Mouse (Mus musculus): ENCODE measurements around the gene Fmr1. TPM values are rescaled to one million over a fixed set of nuclear protein-coding genes. Genes with fewer than 3 reads are reported as not detected.
A peak's percentile ranks its signal among the peaks of the same experiment; 100 is the strongest.

Fmr1 gene
- 93.8 and 111 TPM in 2 replicates for total RNA-seq (2017)

DNA sequence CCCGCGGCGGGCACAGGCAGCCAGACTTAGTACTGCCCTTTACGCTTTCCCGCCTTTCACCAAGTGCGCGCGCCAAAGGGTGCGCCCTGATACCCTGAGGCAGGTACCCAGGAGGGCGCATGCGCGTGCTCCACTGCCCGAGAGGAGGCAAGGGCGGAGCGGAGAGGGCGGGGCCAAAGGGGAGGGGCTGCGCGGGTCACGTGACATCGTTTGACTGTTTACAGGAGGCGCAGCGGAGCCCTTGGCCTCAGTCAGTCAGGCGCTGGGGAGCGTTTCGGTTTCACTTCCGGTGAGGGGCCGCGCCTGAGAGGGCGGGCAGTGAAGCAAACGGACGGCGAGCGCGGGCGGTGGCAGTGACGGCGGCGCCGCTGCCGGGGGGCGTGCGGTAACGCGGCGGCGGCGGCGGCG lies at the start of gene Fmr1:
TSS of gene Fmr1 (plus strand) at position 209 of the 408 bp plus-strand sequence.
- ATAC-seq (replicated peaks; ENCODE audit: low read depth, poor library complexity, severe bottlenecking) = peak; percentile 94

DNA sequence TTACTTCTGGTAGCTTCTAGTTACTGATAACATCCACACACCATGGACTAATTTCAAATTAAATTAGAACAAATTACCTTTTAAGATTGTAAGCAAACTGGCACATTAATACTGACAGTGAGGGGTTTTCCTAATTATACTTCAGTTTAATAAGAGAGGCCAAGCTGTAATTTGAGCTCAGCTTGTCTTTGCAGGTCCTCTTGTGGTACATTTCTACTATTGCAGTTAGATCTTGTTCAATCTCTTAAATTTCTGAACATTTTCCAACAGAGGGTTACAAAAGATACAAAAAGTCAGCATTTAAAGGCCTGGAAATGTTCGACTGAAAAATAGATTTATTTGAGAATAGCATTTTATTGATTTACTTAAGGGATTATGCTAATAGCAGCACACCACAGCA lies 36.7 kb upstream of the Fmr1 start:
- no peak for ATAC-seq (replicated peaks; ENCODE audit: low read depth, poor library complexity, severe bottlenecking)

DNA sequence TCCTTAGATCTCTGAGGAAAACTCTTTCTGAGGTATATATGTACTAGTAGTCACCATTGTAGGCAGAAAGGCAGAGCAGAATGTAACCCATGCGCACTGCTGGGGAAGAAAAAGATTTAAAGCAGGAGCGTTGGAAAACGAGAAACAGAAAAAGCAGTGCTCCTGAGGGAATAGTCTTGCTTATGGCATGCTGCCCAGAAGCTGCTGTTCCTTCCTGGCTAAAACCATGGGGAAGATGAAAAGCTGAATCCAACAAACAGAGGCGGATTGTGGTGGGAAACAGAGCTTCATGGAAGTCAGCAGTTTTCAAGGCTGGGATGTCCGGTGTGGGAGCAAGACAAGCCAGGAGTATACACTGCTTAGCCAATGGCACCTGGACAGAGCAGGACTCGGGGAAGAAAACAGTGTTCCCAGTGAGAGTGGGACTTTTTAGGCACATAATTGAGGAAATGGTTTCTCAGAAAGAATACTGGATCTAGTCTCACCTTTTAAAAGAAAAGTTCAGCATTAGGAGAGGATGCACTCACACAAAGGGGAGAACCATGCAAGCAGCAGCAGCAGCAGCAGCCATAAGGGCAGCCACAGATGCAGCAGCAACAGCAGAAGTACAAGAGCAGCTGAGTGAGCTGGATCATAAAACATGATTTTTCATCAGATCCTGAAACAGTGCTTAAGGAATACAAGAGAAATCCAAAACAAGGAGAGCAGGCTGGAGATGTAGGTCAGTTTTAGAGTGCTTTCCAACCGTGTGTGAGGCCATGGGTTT lies 33.0 kb upstream of the Fmr1 start:
- no peak for ATAC-seq (replicated peaks; ENCODE audit: low read depth, poor library complexity, severe bottlenecking)

DNA sequence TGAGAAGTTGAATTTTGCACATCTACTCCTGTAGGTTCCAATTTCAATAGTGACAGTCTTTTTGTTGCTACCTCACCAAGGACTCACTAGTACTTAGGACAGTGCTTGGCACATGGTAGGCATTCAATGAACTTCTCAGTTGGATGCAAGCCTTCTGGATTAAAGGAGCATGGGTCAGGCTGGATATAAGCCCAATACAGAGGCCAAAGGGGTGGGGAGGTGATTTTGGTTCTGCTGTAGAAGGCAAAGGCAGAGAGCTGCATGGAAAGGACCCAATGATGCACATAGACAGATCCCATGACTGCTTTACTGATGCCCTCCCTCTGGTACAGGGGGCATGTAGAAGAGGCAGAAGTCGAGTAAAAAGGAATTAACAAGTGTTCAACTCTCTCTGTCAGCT lies 833 bp upstream of the Fmr1 start:
- ATAC-seq (replicated peaks; ENCODE audit: low read depth, poor library complexity, severe bottlenecking) = no peak

DNA sequence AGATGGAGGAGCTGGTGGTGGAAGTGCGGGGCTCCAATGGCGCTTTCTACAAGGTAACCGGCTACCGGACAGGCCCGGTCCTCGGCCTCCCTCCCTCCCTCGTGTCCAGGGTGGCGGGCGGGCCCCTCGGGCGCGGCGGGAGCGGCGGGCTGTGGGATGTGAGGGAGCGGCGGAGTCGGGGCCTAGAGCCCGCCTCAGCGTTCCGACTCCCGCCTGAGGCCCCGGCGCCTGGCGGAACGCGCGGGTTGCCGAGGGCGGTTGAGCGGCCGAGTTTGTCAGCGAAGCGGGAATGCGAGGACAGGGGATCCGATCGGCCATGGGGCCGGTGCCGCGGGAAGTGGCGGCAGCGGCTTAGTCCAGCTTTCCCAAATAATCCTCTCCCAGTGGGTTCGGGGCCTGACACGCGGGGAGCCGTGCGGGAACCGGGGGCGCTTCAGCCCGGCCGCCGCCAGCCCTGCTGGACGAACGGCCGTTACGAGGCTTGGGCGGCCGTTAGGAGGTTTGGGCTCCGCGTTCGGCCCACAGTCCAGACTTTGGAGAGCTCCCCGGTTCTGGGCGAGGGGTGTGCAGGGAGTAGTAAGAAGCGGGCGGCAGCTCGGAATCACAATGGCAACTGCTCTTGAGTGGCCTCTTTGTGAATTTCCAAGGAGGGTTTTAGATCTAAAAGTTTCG lies 610 bp downstream of the Fmr1 start:
- ATAC-seq (replicated peaks; ENCODE audit: low read depth, poor library complexity, severe bottlenecking) = 0 out of 2 replicates have a peak, but pooled peaks have one; percentile 8

DNA sequence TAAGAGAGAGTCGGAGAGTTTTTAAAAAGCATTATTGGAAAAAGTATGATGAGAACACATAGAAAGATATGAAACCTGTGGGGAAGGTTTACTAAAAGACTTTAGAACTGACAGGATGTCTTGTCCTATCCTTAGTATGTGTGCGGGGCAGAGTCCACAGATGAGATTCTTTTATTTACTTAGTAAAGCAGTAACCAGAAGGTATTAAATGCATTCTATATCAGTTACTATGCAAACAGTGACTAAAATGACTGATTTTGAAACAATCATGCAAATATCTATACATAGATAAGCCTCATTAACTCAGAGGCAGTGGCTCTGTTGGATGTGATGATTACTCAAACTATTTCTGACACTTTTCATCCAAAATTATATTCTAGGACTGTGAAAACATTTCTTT lies 6.4 kb downstream of the Fmr1 start:
- ATAC-seq (replicated peaks; ENCODE audit: low read depth, poor library complexity, severe bottlenecking) = no peak

DNA sequence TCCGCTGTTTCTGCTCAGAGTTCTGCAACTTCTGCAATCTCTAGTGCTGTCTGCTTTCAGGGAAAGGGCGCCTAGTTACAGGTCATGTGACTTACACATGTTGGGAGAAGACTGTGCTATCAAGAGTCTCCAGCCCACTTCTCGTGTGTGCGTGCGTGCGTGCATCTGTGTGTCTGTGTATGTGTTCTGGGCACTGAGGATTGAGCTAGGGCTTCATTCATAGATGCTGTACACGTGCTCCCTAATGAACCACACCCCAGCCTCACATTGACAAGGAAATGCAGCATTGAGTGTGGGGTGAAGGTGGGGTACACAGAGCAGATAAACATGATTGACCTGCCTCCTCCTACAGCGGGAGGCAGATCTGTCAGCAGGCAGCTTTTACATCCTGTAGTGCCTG lies 13.6 kb downstream of the Fmr1 start:
- peak; percentile 50; the same call in 1 of the 2 replicates for ATAC-seq (replicated peaks; ENCODE audit: low read depth, poor library complexity, severe bottlenecking)

DNA sequence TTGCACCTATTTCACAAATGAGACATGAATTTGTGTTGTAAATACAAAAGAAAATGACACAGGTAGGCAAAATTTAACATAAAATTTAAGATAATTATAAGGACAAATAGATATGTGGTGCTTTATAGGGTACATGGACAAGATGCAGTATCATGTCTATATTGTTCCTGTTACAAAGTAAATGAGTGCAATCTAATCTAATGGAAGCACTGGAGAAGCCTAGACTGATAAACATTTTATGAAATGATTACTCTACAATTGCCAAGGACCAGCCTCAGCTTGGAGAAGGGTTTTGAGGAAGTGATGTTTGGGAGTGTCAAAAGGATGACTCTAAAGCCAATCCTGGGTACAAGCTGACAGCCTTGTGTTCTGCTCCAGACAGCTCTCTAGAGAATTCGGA lies 58.6 kb downstream of the Fmr1 start:
- no peak for ATAC-seq (replicated peaks; ENCODE audit: low read depth, poor library complexity, severe bottlenecking)

DNA sequence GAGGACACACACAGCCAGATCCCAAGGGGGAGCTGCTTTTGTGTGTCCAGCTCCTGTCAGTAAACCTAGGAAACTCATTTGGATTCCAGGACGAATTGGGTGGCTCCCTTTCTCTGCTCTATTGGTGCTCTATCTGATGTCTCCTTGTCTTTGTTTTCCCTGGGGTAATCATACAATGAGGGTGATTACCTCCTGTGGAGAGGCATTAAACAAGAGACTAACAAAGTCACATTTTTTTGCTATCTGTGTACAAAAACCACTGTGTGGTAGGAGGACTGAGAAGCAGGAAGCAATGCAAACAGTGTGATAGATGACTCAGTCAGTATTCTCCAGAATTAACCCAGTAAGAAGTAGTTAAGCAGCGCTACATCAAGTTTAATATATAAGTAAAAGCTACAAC lies 61.7 kb downstream of the Fmr1 start:
- no peak for ATAC-seq (replicated peaks; ENCODE audit: low read depth, poor library complexity, severe bottlenecking)

DNA sequence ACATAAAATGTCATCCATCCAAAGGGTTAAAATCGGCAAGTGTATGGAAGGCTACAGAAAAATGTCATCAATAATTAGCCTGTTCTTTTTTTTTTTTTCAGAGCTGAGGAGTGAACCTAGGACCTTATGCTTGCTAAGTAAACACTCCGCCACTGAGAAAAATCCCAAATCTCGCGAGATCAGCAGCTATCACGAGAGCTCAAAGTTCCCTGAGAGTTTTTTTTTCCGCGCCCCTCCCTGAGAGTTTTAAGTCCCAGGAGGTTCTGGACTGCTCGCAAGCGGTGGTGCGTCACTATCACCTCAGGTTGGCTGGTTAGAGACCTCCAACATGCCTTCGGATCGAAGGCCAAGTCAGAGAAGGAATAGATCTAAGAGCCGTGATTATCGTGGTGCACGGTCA lies 83.3 kb downstream of the Fmr1 start, which contains the start of gene Fmr1nb:
TSS of gene Fmr1nb (plus strand) at position 234 of the 400 bp plus-strand sequence.
- ATAC-seq (replicated peaks; ENCODE audit: low read depth, poor library complexity, severe bottlenecking) = no peak

Other genes starting within 250 kb of the Fmr1 start
- gene Fmr1nb, start 83.3 kb downstream of the Fmr1 start, total RNA-seq (2017) = not detected in 2 replicates
- 5.1 and 10.0 TPM in 2 replicates for gene Gm14698, start 142.6 kb downstream of the Fmr1 start, total RNA-seq (2017)
- gene Gm6812, start 214.5 kb downstream of the Fmr1 start, total RNA-seq (2017) = not detected in 2 replicates